Mouse (Mus musculus) intestine, embryonic 16.5 days (tissue): ENCODE results near the gene Gm7861. TPM values are rescaled to one million over a fixed set of nuclear protein-coding genes. Genes with fewer than 3 reads are reported as not detected.
"Not testable (repeated sequence)": the region's sequence is repeated elsewhere in the genome, so short reads cannot be mapped to it uniquely, and the experiment has no call there.

Experiments
- ATAC-seq: fragments of 200-750 bp; cut with Nextera tagmentation; 2 replicates; pipeline ENCODE4 v1.8.0; 2017; ENCODE audit warnings: moderate TSS enrichment, moderate library complexity
- H3K27ac ChIP-seq: fragments of 300-500 bp; sonication (generic); 2 replicates; pipeline ENCODE4 v1.5.1; 2014; ENCODE audit warnings: mild to moderate bottlenecking, low read length
- H3K27me3 ChIP-seq: fragments of 300-500 bp; sonication (generic); replicated peaks from 2 replicates; pipeline ENCODE4 v1.6.1; 2014; ENCODE audit warnings: low read length, control low read depth, mixed read lengths; ENCODE audit not compliant: control insufficient read depth, insufficient read depth
- H3K36me3 ChIP-seq: fragments of 300-500 bp; sonication (generic); 2 replicates; pipeline ENCODE4 v1.6.1; 2014; ENCODE audit warnings: low read length, control low read depth; ENCODE audit not compliant: control insufficient read depth, insufficient read depth
- H3K4me1 ChIP-seq: fragments of 300-500 bp; sonication (generic); 2 replicates; pipeline ENCODE4 v1.6.1; 2014; ENCODE audit warnings: low read length, control low read depth, mixed read lengths; ENCODE audit not compliant: control insufficient read depth, insufficient read depth
- H3K4me2 ChIP-seq: fragments of 300-500 bp; sonication (generic); 2 replicates; pipeline ENCODE4 v1.6.1; 2014; ENCODE audit warnings: low read depth, low read length, control low read depth
- H3K4me3 ChIP-seq: fragments of 300-500 bp; sonication (generic); 2 replicates; pipeline ENCODE4 v1.5.1; 2014; ENCODE audit warnings: mild to moderate bottlenecking, low read length
- H3K9ac ChIP-seq: fragments of 300-500 bp; sonication (generic); 2 replicates; pipeline ENCODE4 v1.6.1; 2014; ENCODE audit warnings: low read depth, low read length
- H3K9me3 ChIP-seq: fragments of 300-500 bp; sonication (generic); 2 replicates; pipeline ENCODE4 v1.6.1; 2016; ENCODE audit warnings: low read length, control low read depth; ENCODE audit not compliant: control insufficient read depth
- WGBS: fragments of 180-500 bp; shearing (Covaris S2); extraction: QIAGEN DNeasy Blood & Tissue Kit; methylation state at CpG from one replicate; pipeline ENCODE4 v1.1.7; 2014; 5-methylcytosine and 5-hydroxymethylcytosine counted together
- polyA plus RNA-seq: library from polyadenylated mRNA; unstranded; fragments of >200 nt; fragmentation: Nextera tagmentation; extraction: Ambion mirVana; gene quantifications from 2 replicates; pipeline ENCODE4 v1.2.1, GENCODE M21; 2015

Gene Gm7861
- 11.5 and 21.0 TPM in 2 replicates for polyA plus RNA-seq

GRCm38 (mm10) chr8:21594408-21594807 lies at the start of gene Gm7861:
Gene Gm7861, minus strand, starts transcription at chr8:21594508.
- not testable (repeated sequence) for H3K4me3 ChIP-seq
- WGBS: no CpG with 5 or more reads among the region's 1 CpGs

GRCm38 (mm10) chr8:21617883-21618282 lies 23.6 kb upstream of the Gm7861 start, which contains the start of gene Defa26:
Gene Defa26, plus strand, starts transcription at chr8:21618183.
- WGBS: no CpG with 5 or more reads among the region's 1 CpGs
- ATAC-seq, H3K9ac ChIP-seq: not testable (repeated sequence)

More at GRCm38 (mm10) chr8:21594408-21594807, at the start of gene Gm7861:
- H3K4me1 ChIP-seq, H3K27ac ChIP-seq, H3K4me2 ChIP-seq, H3K9ac ChIP-seq, ATAC-seq, H3K9me3 ChIP-seq, H3K36me3 ChIP-seq, H3K27me3 ChIP-seq: not testable (repeated sequence)

GRCm38 (mm10) chr8:21582706-21583105 lies 11.6 kb downstream of the Gm7861 start, which contains the start of gene Defa28:
Gene Defa28, plus strand, starts transcription at chr8:21583006.
- H3K27ac ChIP-seq, H3K27me3 ChIP-seq, H3K4me2 ChIP-seq, ATAC-seq, H3K9ac ChIP-seq, H3K36me3 ChIP-seq, H3K9me3 ChIP-seq, H3K4me1 ChIP-seq, H3K4me3 ChIP-seq: not testable (repeated sequence)
- WGBS: no CpG with 5 or more reads among the region's 1 CpGs

More at GRCm38 (mm10) chr8:21617883-21618282, 23.6 kb upstream of the Gm7861 start, which contains the start of gene Defa26:
- H3K36me3 ChIP-seq, H3K4me1 ChIP-seq, H3K4me2 ChIP-seq, H3K27ac ChIP-seq, H3K27me3 ChIP-seq, H3K9me3 ChIP-seq, H3K4me3 ChIP-seq: not testable (repeated sequence)

- not testable (repeated sequence) for H3K36me3 ChIP-seq, H3K9me3 ChIP-seq, H3K27me3 ChIP-seq, H3K27ac ChIP-seq, H3K4me1 ChIP-seq, H3K4me3 ChIP-seq, ATAC-seq, H3K4me2 ChIP-seq, H3K9ac ChIP-seq
- WGBS: no CpG with 5 or more reads among the region's 1 CpGs
Measured at GRCm38 (mm10) chr8:21565086-21565485, 29.2 kb downstream of the Gm7861 start, which contains the start of gene Defa37. Gene Defa37, plus strand, starts transcription at chr8:21565386.

Other genes starting within 250 kb of the Gm7861 start
- 0.83 TPM in 1 of 2 replicates, not detected in the other for gene Defa2, start 216.0 kb downstream of the Gm7861 start, polyA plus RNA-seq
- not detected in 2 replicates for gene Defa33, start 202.7 kb downstream of the Gm7861 start, polyA plus RNA-seq
- gene Defa36, start 167.1 kb downstream of the Gm7861 start, polyA plus RNA-seq: not detected in 2 replicates
- 11.5 TPM in 1 of 2 replicates, not detected in the other for gene Gm7849, start 137.9 kb downstream of the Gm7861 start, polyA plus RNA-seq
- 0.86 and 2.0 TPM in 2 replicates for gene Defa20, start 85.2 kb downstream of the Gm7861 start, polyA plus RNA-seq
- 1.1 TPM in 1 of 2 replicates, not detected in the other for gene Defa32, start 65.5 kb downstream of the Gm7861 start, polyA plus RNA-seq
- 0.39 and 1.1 TPM in 2 replicates for gene Defa37, start 29.1 kb downstream of the Gm7861 start, polyA plus RNA-seq
- gene Defa28, start 11.5 kb downstream of the Gm7861 start, polyA plus RNA-seq: 0.39 TPM in 1 of 2 replicates, not detected in the other
- 1.2 and 1.5 TPM in 2 replicates for gene Defa26, start 23.7 kb upstream of the Gm7861 start, polyA plus RNA-seq
- 155 and 196 TPM in 2 replicates for gene Defa17, start 61.3 kb upstream of the Gm7861 start, polyA plus RNA-seq
- not detected in 2 replicates for gene Defa34, start 71.3 kb upstream of the Gm7861 start, polyA plus RNA-seq
- gene AY761184, start 109.1 kb upstream of the Gm7861 start, polyA plus RNA-seq: 1.8 TPM in 2 replicates
- 214 and 247 TPM in 2 replicates for gene Defa24, start 140.0 kb upstream of the Gm7861 start, polyA plus RNA-seq
- gene Defb50, start 229.0 kb upstream of the Gm7861 start, polyA plus RNA-seq: not detected in 2 replicates
- gene Defb2, start 245.4 kb upstream of the Gm7861 start, polyA plus RNA-seq: not detected in 2 replicates